Mouse (Mus musculus): ENCODE measurements around the gene Wdr38. TPM values are rescaled to one million over a fixed set of nuclear protein-coding genes. Genes with fewer than 3 reads are reported as not detected.

The Wdr38 gene
- polyA plus RNA-seq, 1 experiment = not detected

- Histone ChIP-seq H3K4me1 (ENCODE audit: control insufficient read depth, insufficient read depth, insufficient read length, low read length) (peaks cover 19% of the 10 kb centered on the region), H3K27ac (replicated peaks; ENCODE audit: low read depth, low read length) (no peak overlapping the region), H3K4me3 (ENCODE audit: insufficient read depth, low read depth, low read length) (no peak overlapping the region)
Observed at GRCm38 (mm10) chr2:38977837-38978236, 19.4 kb upstream of the Wdr38 start.

- no peak overlapping the region for H3K27ac ChIP-seq (replicated peaks; ENCODE audit: low read depth, low read length)
- peaks cover 12% of the 10 kb centered on the region for H3K4me1 ChIP-seq (ENCODE audit: control insufficient read depth, insufficient read depth, insufficient read length, low read length)
- H3K4me3 ChIP-seq (ENCODE audit: insufficient read depth, low read depth, low read length) = no peak overlapping the region
Observed at GRCm38 (mm10) chr2:38983456-38983855, 13.8 kb upstream of the Wdr38 start.

- H3K4me1 ChIP-seq (ENCODE audit: control insufficient read depth, insufficient read depth, insufficient read length, low read length) = peaks cover 12% of the 10 kb centered on the region
- H3K4me3 ChIP-seq (ENCODE audit: insufficient read depth, low read depth, low read length) = no peak overlapping the region
- H3K27ac ChIP-seq (replicated peaks; ENCODE audit: low read depth, low read length) = no peak overlapping the region
Observed at GRCm38 (mm10) chr2:38986580-38986979, 10.7 kb upstream of the Wdr38 start.

- no peak overlapping the region for H3K4me3 ChIP-seq (ENCODE audit: insufficient read depth, low read depth, low read length)
- no peak overlapping the region for H3K27ac ChIP-seq (replicated peaks; ENCODE audit: low read depth, low read length)
- peaks cover 12% of the 10 kb centered on the region for H3K4me1 ChIP-seq (ENCODE audit: control insufficient read depth, insufficient read depth, insufficient read length, low read length)
Observed at GRCm38 (mm10) chr2:38987371-38987770, 9.9 kb upstream of the Wdr38 start.

- Histone ChIP-seq H3K4me1 (ENCODE audit: control insufficient read depth, insufficient read depth, insufficient read length, low read length) (peaks cover 12% of the 10 kb centered on the region), H3K27ac (replicated peaks; ENCODE audit: low read depth, low read length) (no peak overlapping the region), H3K4me3 (ENCODE audit: insufficient read depth, low read depth, low read length) (no peak overlapping the region)
Observed at GRCm38 (mm10) chr2:38987803-38988510, 9.3 kb upstream of the Wdr38 start.

- Histone ChIP-seq H3K27ac (replicated peaks; ENCODE audit: low read depth, low read length) (no peak overlapping the region), H3K4me3 (ENCODE audit: insufficient read depth, low read depth, low read length) (no peak overlapping the region)
Observed at GRCm38 (mm10) chr2:38988929-38989328, 8.3 kb upstream of the Wdr38 start.

GRCm38 (mm10) chr2:38992004-38992403 lies 5.3 kb upstream of the Wdr38 start:
- no peak overlapping the region for H3K4me3 ChIP-seq (ENCODE audit: insufficient read depth, low read depth, low read length)
- H3K27ac ChIP-seq (replicated peaks; ENCODE audit: low read depth, low read length) = no peak overlapping the region
- peaks cover 8% of the 10 kb centered on the region for H3K4me1 ChIP-seq (ENCODE audit: control insufficient read depth, insufficient read depth, insufficient read length, low read length)

More at GRCm38 (mm10) chr2:38988929-38989328, 8.3 kb upstream of the Wdr38 start:
- peaks cover 12% of the 10 kb centered on the region for H3K4me1 ChIP-seq (ENCODE audit: control insufficient read depth, insufficient read depth, insufficient read length, low read length)

- Histone ChIP-seq H3K4me3 (ENCODE audit: insufficient read depth, low read depth, low read length) (no peak overlapping the region), H3K4me1 (ENCODE audit: control insufficient read depth, insufficient read depth, insufficient read length, low read length) (peaks cover 6% of the 10 kb centered on the region), H3K27ac (replicated peaks; ENCODE audit: low read depth, low read length) (no peak overlapping the region)
Observed at GRCm38 (mm10) chr2:38992452-38992851, 4.8 kb upstream of the Wdr38 start.

GRCm38 (mm10) chr2:38999381-38999780 lies 2.1 kb downstream of the Wdr38 start:
- no peak overlapping the region for H3K4me3 ChIP-seq (ENCODE audit: insufficient read depth, low read depth, low read length)
- 0 out of 2 replicates have a peak, but pooled peaks cover 4% of the 10 kb centered on the region for H3K4me1 ChIP-seq (ENCODE audit: control insufficient read depth, insufficient read depth, insufficient read length, low read length)
- H3K27ac ChIP-seq (replicated peaks; ENCODE audit: low read depth, low read length) = no peak overlapping the region

- Histone ChIP-seq H3K4me3 (ENCODE audit: insufficient read depth, low read depth, low read length) (no peak overlapping the region), H3K27ac (replicated peaks; ENCODE audit: low read depth, low read length) (no peak overlapping the region), H3K4me1 (ENCODE audit: control insufficient read depth, insufficient read depth, insufficient read length, low read length) (0 out of 2 replicates have a peak, but pooled peaks cover 4% of the 10 kb centered on the region)
Observed at GRCm38 (mm10) chr2:38999910-39000586, 2.8 kb downstream of the Wdr38 start.

- Histone ChIP-seq H3K27ac (replicated peaks; ENCODE audit: low read depth, low read length) (no peak overlapping the region), H3K4me1 (ENCODE audit: control insufficient read depth, insufficient read depth, insufficient read length, low read length) (0 out of 2 replicates have a peak, but pooled peaks cover 4% of the 10 kb centered on the region), H3K4me3 (ENCODE audit: insufficient read depth, low read depth, low read length) (no peak overlapping the region)
Observed at GRCm38 (mm10) chr2:39000587-39000919, 3.3 kb downstream of the Wdr38 start.

- Histone ChIP-seq H3K27ac (replicated peaks; ENCODE audit: low read depth, low read length) (no peak overlapping the region), H3K4me3 (ENCODE audit: insufficient read depth, low read depth, low read length) (no peak overlapping the region), H3K4me1 (ENCODE audit: control insufficient read depth, insufficient read depth, insufficient read length, low read length) (peaks cover 9% of the 10 kb centered on the region; the same call in 1 of the 2 replicates)
Observed at GRCm38 (mm10) chr2:39001866-39002265, 4.6 kb downstream of the Wdr38 start.

- H3K4me1 ChIP-seq (ENCODE audit: control insufficient read depth, insufficient read depth, insufficient read length, low read length) = peaks cover 9% of the 10 kb centered on the region; the same call in 1 of the 2 replicates
- no peak overlapping the region for H3K27ac ChIP-seq (replicated peaks; ENCODE audit: low read depth, low read length)
- H3K4me3 ChIP-seq (ENCODE audit: insufficient read depth, low read depth, low read length) = no peak overlapping the region
Observed at GRCm38 (mm10) chr2:39003106-39003505, 5.8 kb downstream of the Wdr38 start.

- Histone ChIP-seq H3K4me1 (ENCODE audit: control insufficient read depth, insufficient read depth, insufficient read length, low read length) (peaks cover 9% of the 10 kb centered on the region; the same call in 1 of the 2 replicates), H3K27ac (replicated peaks; ENCODE audit: low read depth, low read length) (no peak overlapping the region), H3K4me3 (ENCODE audit: insufficient read depth, low read depth, low read length) (peak overlapping the region; percentile 63; the same call in 1 of the 2 replicates)
Observed at GRCm38 (mm10) chr2:39003512-39003911, 6.2 kb downstream of the Wdr38 start.

- Histone ChIP-seq H3K4me1 (ENCODE audit: control insufficient read depth, insufficient read depth, insufficient read length, low read length) (peaks cover 13% of the 10 kb centered on the region; the same call in 1 of the 2 replicates), H3K4me3 (ENCODE audit: insufficient read depth, low read depth, low read length) (peak overlapping the region; percentile 63), H3K27ac (replicated peaks; ENCODE audit: low read depth, low read length) (peak overlapping the region; percentile 42)
Observed at GRCm38 (mm10) chr2:39004372-39004771, 7.1 kb downstream of the Wdr38 start.
